Mouse (Mus musculus): ENCODE results near the gene Gm28043. TPM values are rescaled to one million over a fixed set of nuclear protein-coding genes. Genes with fewer than 3 reads are reported as not detected.
A peak's percentile ranks its signal among the peaks of the same experiment; 100 is the strongest.

Gm28043 gene
- 2.5 and 2.8 TPM in 2 replicates for polyA plus RNA-seq (2015; fragmentation: Nextera tagmentation; extraction: Ambion mirVana)

DNA sequence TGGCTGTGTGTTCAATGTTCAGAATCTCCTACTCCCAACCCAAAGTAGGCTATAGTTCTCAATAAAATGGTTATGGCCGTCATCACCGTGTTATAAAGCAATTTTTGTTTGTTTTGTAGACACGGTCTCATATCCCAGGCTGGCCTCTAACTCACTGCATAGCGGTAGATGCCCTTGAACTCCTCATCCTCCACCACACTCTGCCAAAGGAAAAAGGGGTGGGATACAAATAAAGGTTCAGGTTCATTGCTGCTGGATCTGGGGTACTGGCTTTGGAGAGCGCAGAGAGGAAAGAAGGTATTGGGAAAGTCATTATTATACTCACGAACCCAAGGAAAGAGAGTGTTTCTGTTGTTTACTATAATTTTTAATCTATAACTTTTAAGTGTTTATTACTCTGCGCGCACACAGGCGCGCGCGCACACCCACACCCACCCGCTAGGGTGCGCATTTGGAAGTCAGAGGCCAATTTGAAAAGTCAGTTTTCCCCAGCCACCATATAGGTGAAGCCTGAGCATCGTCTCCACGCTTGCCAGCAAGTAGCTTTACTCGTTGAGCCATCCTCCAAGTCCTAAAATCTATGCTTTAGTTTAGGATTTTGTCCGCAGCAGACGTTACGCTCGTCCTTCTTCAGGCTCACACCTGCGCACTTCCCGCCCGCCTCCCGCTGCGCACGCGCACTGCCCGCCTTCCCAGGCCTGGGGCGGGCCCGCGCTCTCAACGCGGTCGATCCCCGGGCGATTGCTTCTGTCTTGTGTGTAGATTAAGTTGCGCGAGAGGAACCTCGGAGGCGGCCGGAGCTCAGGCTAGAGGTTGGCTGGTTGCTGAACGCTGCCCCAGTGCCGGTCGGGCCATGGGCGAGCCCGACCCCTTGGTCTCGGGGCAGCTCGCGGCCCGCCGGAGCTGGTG lies at the start of gene Gm28043, which contains the start of gene Rnf8:
TSS of gene Gm28043 (plus strand) at position 762 of the 909 bp plus-strand sequence.
TSS of gene Rnf8 (plus strand) at position 676 of the 909 bp plus-strand sequence.
- peak within 1 kb of the TSS; percentile 65 for H3K4me2 ChIP-seq
- peak within 1 kb of the TSS; percentile 98 for H3K9ac ChIP-seq
- H3K4me1 ChIP-seq = peaks cover 29% of the 10 kb centered on the region
- ATAC-seq (ENCODE audit: insufficient number of reproducible peaks, low FRiP score, low TSS enrichment, low read depth) = peak; percentile 88
- H3K4me3 ChIP-seq = peak within 1 kb of the TSS; percentile 83
- H3K27me3 ChIP-seq = no peaks in the 10 kb centered on the region
- H3K9me3 ChIP-seq = no peaks in the 10 kb centered on the region
- H3K27ac ChIP-seq = peak within 1 kb of the TSS; percentile 94
- H3K36me3 ChIP-seq = peaks cover 9% of the 10 kb centered on the region
- 2% methylated on average over 52 of the region's 52 CpGs for WGBS

DNA sequence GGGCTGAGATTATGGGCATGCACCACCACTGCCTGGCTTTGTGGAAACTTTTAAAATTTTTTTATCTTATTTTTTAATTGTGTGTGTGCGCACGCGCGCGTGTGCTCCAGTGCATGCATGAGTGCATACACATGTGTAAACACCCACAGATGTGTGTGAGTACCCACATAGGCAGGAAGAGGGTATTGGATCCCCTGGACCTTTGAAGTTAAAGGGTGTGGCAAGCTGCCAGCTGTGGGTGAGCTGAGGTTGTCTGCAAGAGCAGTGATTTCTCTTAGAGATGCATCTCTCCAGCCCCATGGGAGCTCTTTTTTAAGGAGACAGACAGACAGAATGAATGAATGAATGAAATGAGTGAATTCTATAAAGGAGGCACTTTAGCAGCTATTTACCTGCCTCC lies 49.2 kb upstream of the Gm28043 start:
- Histone ChIP-seq H3K27me3 (no peaks in the 10 kb centered on the region), H3K4me2 (no peak overlapping the region), H3K4me3 (no peak overlapping the region), H3K4me1 (no peaks in the 10 kb centered on the region), H3K36me3 (peaks cover 36% of the 10 kb centered on the region; the same call in 1 of the 2 replicates), H3K9ac (no peak overlapping the region), H3K9me3 (no peaks in the 10 kb centered on the region), H3K27ac (0 out of 2 replicates have a peak overlapping the region, but pooled peaks have one; percentile 4)
- no peak for ATAC-seq (ENCODE audit: insufficient number of reproducible peaks, low FRiP score, low TSS enrichment, low read depth)
- 90% methylated on average over 5 of the region's 5 CpGs for WGBS

DNA sequence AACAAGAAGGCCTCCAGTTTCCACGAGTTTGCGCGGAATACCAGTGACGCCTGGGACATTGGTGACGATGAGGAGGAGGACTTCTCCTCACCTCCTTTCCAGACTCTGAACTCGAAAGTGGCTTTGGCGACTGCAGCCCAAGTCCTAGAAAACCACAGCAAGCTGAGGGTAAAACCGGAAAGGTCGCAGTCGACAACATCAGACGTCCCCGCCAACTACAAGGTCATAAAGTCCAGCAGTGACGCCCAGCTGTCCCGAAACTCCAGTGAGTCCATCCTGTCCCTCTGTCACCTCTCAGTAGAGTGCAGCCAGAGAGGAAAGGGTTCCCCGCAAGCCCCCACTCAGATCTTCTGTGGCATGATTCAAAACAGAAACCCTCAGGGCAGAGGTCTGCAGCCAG lies 46.2 kb upstream of the Gm28043 start:
- peaks cover 65% of the 10 kb centered on the region for H3K36me3 ChIP-seq
- no peak for ATAC-seq (ENCODE audit: insufficient number of reproducible peaks, low FRiP score, low TSS enrichment, low read depth)
- no peak overlapping the region for H3K9ac ChIP-seq
- H3K4me2 ChIP-seq = no peak overlapping the region
- no peak overlapping the region for H3K27ac ChIP-seq
- no peak overlapping the region for H3K4me3 ChIP-seq
- H3K27me3 ChIP-seq = no peaks in the 10 kb centered on the region
- H3K4me1 ChIP-seq = no peaks in the 10 kb centered on the region
- WGBS = 82% methylated on average over 15 of the region's 15 CpGs
- H3K9me3 ChIP-seq = no peaks in the 10 kb centered on the region

DNA sequence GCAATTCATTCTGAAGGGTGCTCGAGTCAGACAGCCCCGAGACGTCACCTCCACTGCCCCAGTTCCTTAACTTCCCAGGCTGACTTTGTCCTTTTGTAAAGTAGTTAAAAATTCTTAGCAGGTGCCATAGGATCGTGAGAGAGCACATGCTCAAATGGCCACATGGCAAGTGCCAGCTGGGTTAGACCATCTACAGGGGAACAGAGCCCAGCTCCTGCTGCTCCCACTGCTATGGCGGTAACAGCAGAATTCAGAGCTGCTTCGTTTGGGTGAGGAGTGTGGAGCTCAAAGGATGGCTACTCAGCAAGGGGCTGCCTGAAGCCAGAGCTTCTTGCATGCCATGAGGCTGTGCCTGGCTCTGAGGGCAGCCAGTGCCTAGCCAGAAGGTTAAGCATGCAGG lies 44.8 kb upstream of the Gm28043 start:
- Histone ChIP-seq H3K36me3 (peaks cover 70% of the 10 kb centered on the region), H3K27ac (no peak overlapping the region), H3K4me2 (no peak overlapping the region), H3K4me3 (no peak overlapping the region), H3K9ac (no peak overlapping the region), H3K4me1 (no peaks in the 10 kb centered on the region), H3K9me3 (no peaks in the 10 kb centered on the region), H3K27me3 (no peaks in the 10 kb centered on the region)
- no peak for ATAC-seq (ENCODE audit: insufficient number of reproducible peaks, low FRiP score, low TSS enrichment, low read depth)
- 84% methylated on average over 6 of the region's 6 CpGs for WGBS

DNA sequence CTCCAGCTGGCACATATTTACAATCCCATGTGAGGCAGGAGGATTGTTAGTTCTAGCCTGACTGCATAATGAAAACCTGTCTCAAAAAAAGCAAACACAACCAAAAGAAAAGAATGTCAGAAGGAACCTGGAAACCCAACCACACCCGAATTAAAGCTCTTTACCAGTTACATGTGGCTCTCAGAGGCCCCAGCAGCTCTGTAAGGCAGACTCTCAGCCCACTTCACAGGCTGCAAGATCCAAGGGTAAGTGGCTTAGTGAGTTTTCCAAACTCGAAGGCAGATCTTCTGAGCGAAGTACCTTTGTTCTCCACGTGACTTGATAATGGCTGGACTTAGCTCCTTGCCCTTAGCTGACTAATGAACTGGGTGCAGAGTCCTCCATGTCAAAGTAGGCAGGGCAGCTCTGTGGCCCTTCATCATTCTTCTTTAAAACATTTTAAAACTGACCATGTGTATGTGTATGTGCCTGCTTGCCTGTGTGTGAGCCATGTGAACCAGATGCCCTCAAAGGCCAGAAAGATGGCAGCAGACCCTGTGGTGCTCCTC lies 35.0 kb upstream of the Gm28043 start:
- H3K27ac ChIP-seq = no peak overlapping the region
- no peaks in the 10 kb centered on the region for H3K9me3 ChIP-seq
- no peak overlapping the region for H3K4me3 ChIP-seq
- no peak overlapping the region for H3K4me2 ChIP-seq
- H3K4me1 ChIP-seq = no peaks in the 10 kb centered on the region
- WGBS = 89% methylated on average over 4 of the region's 4 CpGs
- ATAC-seq (ENCODE audit: insufficient number of reproducible peaks, low FRiP score, low TSS enrichment, low read depth) = no peak
- no peaks in the 10 kb centered on the region for H3K27me3 ChIP-seq
- no peak overlapping the region for H3K9ac ChIP-seq
- peaks cover 70% of the 10 kb centered on the region for H3K36me3 ChIP-seq

DNA sequence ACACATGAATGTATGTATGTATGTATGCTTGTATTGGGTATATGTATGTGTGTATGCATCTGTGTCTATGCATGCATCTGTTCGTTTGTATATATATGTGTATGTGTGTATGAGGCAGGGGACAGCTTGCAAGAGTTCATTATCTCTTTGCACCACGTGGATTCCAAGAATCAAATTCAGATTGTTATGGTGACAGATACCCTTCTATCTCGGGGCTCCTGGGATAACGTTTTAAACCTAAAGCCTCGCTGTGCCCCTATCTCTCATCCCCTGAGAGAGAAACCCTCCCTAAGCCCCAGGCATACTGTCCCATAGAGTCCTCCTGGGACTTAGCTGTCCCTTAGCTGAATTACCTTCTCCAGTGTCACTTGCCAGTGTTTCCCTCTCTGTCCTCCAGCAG lies 31.1 kb upstream of the Gm28043 start:
- H3K9ac ChIP-seq = no peak overlapping the region

DNA sequence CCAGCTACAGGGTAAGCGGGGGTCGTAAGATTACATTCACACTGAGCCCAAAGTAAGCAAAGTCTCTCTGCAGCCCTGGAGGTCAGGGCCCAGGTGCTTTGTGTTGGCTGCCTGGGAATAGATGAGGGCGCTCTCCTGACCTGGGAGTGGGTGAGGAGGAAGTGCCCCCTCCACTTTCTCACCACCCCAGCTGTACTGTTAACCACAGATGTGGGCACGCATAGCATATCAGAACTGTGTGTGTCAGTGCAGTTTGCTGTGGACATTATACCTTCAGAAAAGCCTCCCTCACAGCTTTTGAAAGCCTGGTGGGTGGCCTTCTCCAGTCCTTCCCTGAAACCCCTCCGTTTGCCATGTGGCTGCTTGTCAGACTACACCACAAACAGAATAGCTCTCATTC lies 30.4 kb upstream of the Gm28043 start:
- H3K27me3 ChIP-seq = no peaks in the 10 kb centered on the region
- 85% methylated on average over 5 of the region's 5 CpGs for WGBS
- no peak overlapping the region for H3K4me3 ChIP-seq
- H3K9me3 ChIP-seq = no peaks in the 10 kb centered on the region
- no peak for ATAC-seq (ENCODE audit: insufficient number of reproducible peaks, low FRiP score, low TSS enrichment, low read depth)
- peaks cover 4% of the 10 kb centered on the region; the same call in 1 of the 2 replicates for H3K4me1 ChIP-seq
- no peak overlapping the region for H3K4me2 ChIP-seq
- H3K9ac ChIP-seq = no peak overlapping the region
- no peak overlapping the region for H3K27ac ChIP-seq
- H3K36me3 ChIP-seq = peaks cover 38% of the 10 kb centered on the region

More for the DNA sequence above, 31.1 kb upstream of the Gm28043 start:
- no peaks in the 10 kb centered on the region for H3K9me3 ChIP-seq
- no peak overlapping the region for H3K4me3 ChIP-seq
- H3K27ac ChIP-seq = no peak overlapping the region
- no peaks in the 10 kb centered on the region for H3K27me3 ChIP-seq
- WGBS = 89% methylated on average over 5 of the region's 5 CpGs
- ATAC-seq (ENCODE audit: insufficient number of reproducible peaks, low FRiP score, low TSS enrichment, low read depth) = no peak
- peaks cover 45% of the 10 kb centered on the region for H3K36me3 ChIP-seq
- no peak overlapping the region for H3K4me2 ChIP-seq
- H3K4me1 ChIP-seq = no peaks in the 10 kb centered on the region

DNA sequence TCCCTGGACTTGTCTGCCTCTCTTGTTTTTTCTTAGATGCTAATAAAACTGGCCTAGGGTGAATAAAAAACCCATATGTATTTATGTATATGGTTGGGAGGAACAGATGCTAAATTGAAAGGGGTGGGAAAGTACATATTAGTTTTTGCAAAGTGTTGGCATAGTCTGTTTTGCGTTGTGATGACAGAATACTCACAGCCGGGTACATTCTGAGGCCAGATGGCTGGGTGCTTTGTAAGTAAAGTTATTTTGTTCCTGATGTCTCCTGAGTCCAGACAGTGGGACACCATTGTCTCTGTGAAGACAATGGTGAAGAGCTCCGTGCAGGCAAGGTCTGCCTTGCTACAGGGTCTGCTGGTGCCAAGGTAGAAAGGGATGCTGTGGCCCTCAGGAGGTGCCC lies 29.9 kb upstream of the Gm28043 start:
- Histone ChIP-seq H3K27me3 (no peaks in the 10 kb centered on the region), H3K4me2 (no peak overlapping the region), H3K4me1 (peaks cover 8% of the 10 kb centered on the region; the same call in 1 of the 2 replicates), H3K9me3 (no peaks in the 10 kb centered on the region), H3K4me3 (no peak overlapping the region), H3K27ac (no peak overlapping the region), H3K9ac (no peak overlapping the region), H3K36me3 (peaks cover 34% of the 10 kb centered on the region)
- ATAC-seq (ENCODE audit: insufficient number of reproducible peaks, low FRiP score, low TSS enrichment, low read depth) = no peak
- WGBS = 75% methylated on average over 3 of the region's 3 CpGs

DNA sequence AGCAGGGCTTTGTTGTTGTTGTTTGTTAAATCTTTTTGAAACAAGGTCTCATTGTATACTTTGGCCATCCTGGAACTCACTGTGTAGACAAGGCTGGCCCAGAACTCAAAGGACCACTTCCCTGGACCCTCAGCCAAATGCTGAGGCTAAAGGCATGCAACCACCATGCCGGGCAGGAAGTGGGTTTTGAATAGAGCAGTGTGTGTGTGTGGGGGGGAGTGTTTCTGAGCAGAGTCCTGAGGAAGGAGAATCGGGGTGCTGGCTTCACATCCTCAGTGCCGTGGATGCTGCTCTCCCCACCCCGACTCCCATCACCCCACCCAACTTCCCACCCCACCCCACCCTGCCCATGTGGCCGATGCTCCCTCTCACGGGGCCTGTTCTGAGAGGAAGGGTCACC lies 29.2 kb upstream of the Gm28043 start:
- H3K36me3 ChIP-seq = peaks cover 30% of the 10 kb centered on the region
- H3K9me3 ChIP-seq = no peaks in the 10 kb centered on the region
- peaks cover 8% of the 10 kb centered on the region; the same call in 1 of the 2 replicates for H3K4me1 ChIP-seq
- no peak overlapping the region for H3K9ac ChIP-seq
- H3K4me3 ChIP-seq = no peak overlapping the region
- no peak overlapping the region for H3K4me2 ChIP-seq
- no peaks in the 10 kb centered on the region for H3K27me3 ChIP-seq
- ATAC-seq (ENCODE audit: insufficient number of reproducible peaks, low FRiP score, low TSS enrichment, low read depth) = no peak
- WGBS = 81% methylated on average over 6 of the region's 6 CpGs
- no peak overlapping the region for H3K27ac ChIP-seq

DNA sequence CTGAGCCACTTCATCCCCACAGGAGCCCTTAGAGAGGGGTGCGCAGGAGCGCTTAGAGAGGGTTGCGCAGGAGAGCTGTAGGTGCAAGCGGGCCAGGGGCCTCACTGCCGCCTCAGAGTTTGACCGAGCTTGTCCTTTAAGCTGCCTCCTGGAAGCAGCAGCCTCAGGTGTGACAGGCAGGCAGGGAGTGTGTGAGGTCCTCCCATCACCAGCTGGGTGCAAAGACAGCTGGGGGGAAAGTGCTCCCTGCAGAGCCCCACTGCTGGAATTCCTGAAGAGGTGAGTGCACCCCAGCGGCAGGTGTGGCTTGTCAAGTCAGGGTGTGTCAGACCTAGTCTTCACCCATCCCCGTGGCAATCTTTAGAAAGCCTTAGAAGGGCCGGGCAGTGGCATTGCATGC lies 27.8 kb upstream of the Gm28043 start:
- no peak for ATAC-seq (ENCODE audit: insufficient number of reproducible peaks, low FRiP score, low TSS enrichment, low read depth)
- WGBS = 84% methylated on average over 9 of the region's 9 CpGs
- peaks cover 33% of the 10 kb centered on the region for H3K36me3 ChIP-seq

DNA sequence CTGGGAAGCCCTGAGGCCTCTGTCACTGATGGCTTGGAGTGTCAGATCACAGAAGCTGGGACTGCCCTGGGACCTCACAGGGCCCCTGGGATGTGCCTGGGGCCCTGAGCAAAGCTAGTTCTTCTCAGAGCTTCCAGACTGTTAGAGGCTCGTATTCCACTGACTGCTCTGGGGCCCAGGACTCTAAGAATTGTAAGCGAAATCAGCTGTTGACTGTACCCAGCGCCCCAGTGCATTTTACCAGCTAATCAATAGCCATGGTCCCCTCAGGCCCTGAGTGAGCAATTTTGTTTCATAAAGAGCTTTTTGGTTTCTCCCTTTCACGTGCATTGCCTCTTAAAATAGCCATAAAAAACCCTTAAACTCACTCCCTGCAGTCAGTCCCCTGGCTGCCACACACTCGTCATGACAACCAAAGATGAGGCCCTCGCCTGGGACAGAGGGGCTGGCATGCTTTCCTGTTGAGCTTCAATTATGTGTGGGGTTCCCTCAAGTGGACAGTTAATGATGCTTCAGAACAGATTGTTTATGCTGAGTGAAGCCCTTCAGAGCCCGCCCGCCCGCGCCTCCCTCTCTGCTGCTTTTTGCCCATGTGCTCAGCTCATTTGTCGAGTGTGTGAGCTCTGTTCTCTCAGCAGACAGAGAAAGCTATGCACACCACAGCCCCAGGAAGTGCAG lies 25.3 kb upstream of the Gm28043 start:
- no peak overlapping the region for H3K4me2 ChIP-seq
- H3K9me3 ChIP-seq = no peaks in the 10 kb centered on the region
- H3K9ac ChIP-seq = no peak overlapping the region
- H3K4me1 ChIP-seq = peaks cover 8% of the 10 kb centered on the region; the same call in 1 of the 2 replicates
- peaks cover 26% of the 10 kb centered on the region; the same call in 1 of the 2 replicates for H3K36me3 ChIP-seq
- no peak overlapping the region for H3K4me3 ChIP-seq
- no peaks in the 10 kb centered on the region for H3K27me3 ChIP-seq
- WGBS = 48% methylated on average over 11 of the region's 11 CpGs
- H3K27ac ChIP-seq = peak overlapping the region; percentile 47; the same call in 1 of the 2 replicates
- no peak for ATAC-seq (ENCODE audit: insufficient number of reproducible peaks, low FRiP score, low TSS enrichment, low read depth)

More for the DNA sequence above, 27.8 kb upstream of the Gm28043 start:
- no peaks in the 10 kb centered on the region for H3K27me3 ChIP-seq
- H3K4me2 ChIP-seq = no peak overlapping the region
- H3K4me1 ChIP-seq = peaks cover 8% of the 10 kb centered on the region; the same call in 1 of the 2 replicates
- H3K27ac ChIP-seq = no peak overlapping the region
- H3K9me3 ChIP-seq = no peaks in the 10 kb centered on the region
- no peak overlapping the region for H3K9ac ChIP-seq
- H3K4me3 ChIP-seq = no peak overlapping the region
